Mouse (Mus musculus) forebrain, embryonic 12.5 days (tissue): ENCODE measurements around the gene Gm5414. TPM values are rescaled to one million over a fixed set of nuclear protein-coding genes. Genes with fewer than 3 reads are reported as not detected.

Experiments used
- ATAC-seq: fragments of 200-750 bp; cut with Nextera tagmentation; 2 replicates; pipeline ENCODE4 v1.8.0; 2017; ENCODE audit warnings: moderate TSS enrichment; ENCODE audit not compliant: low FRiP score
- H3K27ac ChIP-seq: fragments of 300-500 bp; sonication (generic); 2 replicates; pipeline ENCODE4 v1.5.1; 2016; ENCODE audit warnings: mild to moderate bottlenecking
- H3K27me3 ChIP-seq: fragments of 300-500 bp; sonication (generic); 2 replicates; pipeline ENCODE4 v1.6.1; 2016; ENCODE audit warnings: mild to moderate bottlenecking
- H3K36me3 ChIP-seq: fragments of 300-500 bp; sonication (generic); replicated peaks from 2 replicates; pipeline ENCODE4 v1.6.1; 2016; ENCODE audit warnings: mild to moderate bottlenecking
- H3K4me1 ChIP-seq: fragments of 300-500 bp; sonication (generic); 2 replicates; pipeline ENCODE4 v1.6.1; 2016
- H3K4me2 ChIP-seq: fragments of 300-500 bp; sonication (generic); 2 replicates; pipeline ENCODE4 v1.6.1; 2016; ENCODE audit warnings: mild to moderate bottlenecking, moderate library complexity
- H3K4me3 ChIP-seq: fragments of 300-500 bp; sonication (generic); replicated peaks from 2 replicates; pipeline ENCODE4 v1.5.1; 2016; ENCODE audit warnings: mild to moderate bottlenecking
- H3K9ac ChIP-seq: fragments of 300-500 bp; sonication (generic); 2 replicates; pipeline ENCODE4 v1.6.1; 2016; ENCODE audit warnings: mild to moderate bottlenecking
- H3K9me3 ChIP-seq: fragments of 300-500 bp; sonication (generic); 2 replicates; pipeline ENCODE4 v1.6.1; 2016
- WGBS: fragments of 180-500 bp; shearing (Covaris S2); methylation state at CpG from one replicate; pipeline ENCODE4 v1.1.7; 2016; 5-methylcytosine and 5-hydroxymethylcytosine counted together
- microRNA-seq: library from miRNA; unstranded; fragments of <30 nt; microRNA quantifications from one replicate; pipeline ENCODE4, GENCODE M21; 2017
- polyA plus RNA-seq: library from polyadenylated mRNA; unstranded; fragments of >200 nt; fragmentation: Nextera tagmentation; extraction: Ambion mirVana; gene quantifications from 2 replicates; pipeline ENCODE4 v1.2.1, GENCODE M21; 2016

Gene Gm5414
- polyA plus RNA-seq, result not detected in 2 replicates

GRCm38 (mm10) chr15:101627884-101628283 is at the start of gene Gm5414:
TSS of gene Gm5414 (minus strand) at chr15:101628188.
- ATAC-seq, result no peak
- no peaks in the 10 kb centered on the region for H3K9me3 ChIP-seq
- H3K27ac ChIP-seq, result no peak within 1 kb of the TSS
- no peak within 1 kb of the TSS for H3K9ac ChIP-seq
- no peak within 1 kb of the TSS for H3K4me2 ChIP-seq
- no peaks in the 10 kb centered on the region for H3K27me3 ChIP-seq
- H3K4me3 ChIP-seq, result no peak within 1 kb of the TSS
- H3K36me3 ChIP-seq, result no peaks in the 10 kb centered on the region
- 80% methylated on average over 2 of the region's 2 CpGs for WGBS
- H3K4me1 ChIP-seq, result no peaks in the 10 kb centered on the region

GRCm38 (mm10) chr15:101675978-101676377 is 48.0 kb upstream of the Gm5414 start:
- Histone ChIP-seq H3K9me3 (no peaks in the 10 kb centered on the region), H3K4me3 (no peak overlapping the region), H3K9ac (no peak overlapping the region), H3K4me2 (no peak overlapping the region), H3K27ac (no peak overlapping the region), H3K4me1 (no peaks in the 10 kb centered on the region), H3K36me3 (no peaks in the 10 kb centered on the region), H3K27me3 (no peaks in the 10 kb centered on the region)
- no peak for ATAC-seq
- WGBS, result 88% methylated on average over 1 of the region's 1 CpGs

- Histone ChIP-seq H3K36me3 (no peaks in the 10 kb centered on the region), H3K9me3 (no peaks in the 10 kb centered on the region), H3K27ac (no peak overlapping the region), H3K4me3 (no peak overlapping the region), H3K27me3 (no peaks in the 10 kb centered on the region), H3K9ac (no peak overlapping the region), H3K4me2 (no peak overlapping the region), H3K4me1 (no peaks in the 10 kb centered on the region)
- 89% methylated on average over 5 of the region's 5 CpGs for WGBS
- no peak for ATAC-seq
Measured at GRCm38 (mm10) chr15:101652736-101653265, 24.8 kb upstream of the Gm5414 start.

- no peak within 1 kb of the TSS for H3K9ac ChIP-seq
- no peak within 1 kb of the TSS for H3K4me3 ChIP-seq
- H3K4me2 ChIP-seq, result no peak within 1 kb of the TSS
- H3K9me3 ChIP-seq, result no peaks in the 10 kb centered on the region
- ATAC-seq, result no peak
- H3K4me1 ChIP-seq, result no peaks in the 10 kb centered on the region
- no peaks in the 10 kb centered on the region for H3K36me3 ChIP-seq
- H3K27me3 ChIP-seq, result no peaks in the 10 kb centered on the region
- 78% methylated on average over 3 of the region's 3 CpGs for WGBS
- H3K27ac ChIP-seq, result no peak within 1 kb of the TSS
Measured at GRCm38 (mm10) chr15:101647280-101647679, 19.3 kb upstream of the Gm5414 start, which contains the start of gene Gm5478. TSS of gene Gm5478 (minus strand) at chr15:101647380.

GRCm38 (mm10) chr15:101599123-101599522 is 28.9 kb downstream of the Gm5414 start:
- Histone ChIP-seq H3K27me3 (no peaks in the 10 kb centered on the region), H3K9ac (no peak overlapping the region), H3K4me2 (no peak overlapping the region), H3K4me1 (no peaks in the 10 kb centered on the region), H3K9me3 (no peaks in the 10 kb centered on the region), H3K4me3 (no peak overlapping the region), H3K27ac (no peak overlapping the region), H3K36me3 (no peaks in the 10 kb centered on the region)
- ATAC-seq, result no peak
- WGBS, result 71% methylated on average over 6 of the region's 6 CpGs

- no peak for ATAC-seq
- Histone ChIP-seq H3K9ac (no peak overlapping the region), H3K9me3 (no peaks in the 10 kb centered on the region), H3K4me3 (no peak overlapping the region), H3K36me3 (no peaks in the 10 kb centered on the region), H3K27me3 (no peaks in the 10 kb centered on the region), H3K4me1 (no peaks in the 10 kb centered on the region), H3K27ac (no peak overlapping the region), H3K4me2 (no peak overlapping the region)
- WGBS, result 73% methylated on average over 10 of the region's 10 CpGs
Measured at GRCm38 (mm10) chr15:101588216-101588615, 39.8 kb downstream of the Gm5414 start.

- no peaks in the 10 kb centered on the region for H3K4me1 ChIP-seq
- WGBS, result 54% methylated on average over 2 of the region's 2 CpGs
Measured at GRCm38 (mm10) chr15:101584456-101584855, 43.5 kb downstream of the Gm5414 start.

GRCm38 (mm10) chr15:101583211-101583965 is 44.6 kb downstream of the Gm5414 start:
- no peak overlapping the region for H3K9ac ChIP-seq
- H3K4me2 ChIP-seq, result no peak overlapping the region
- no peak overlapping the region for H3K27ac ChIP-seq
- 85% methylated on average over 8 of the region's 8 CpGs for WGBS
- no peak for ATAC-seq
- H3K9me3 ChIP-seq, result no peaks in the 10 kb centered on the region
- no peak overlapping the region for H3K4me3 ChIP-seq
- no peaks in the 10 kb centered on the region for H3K27me3 ChIP-seq
- H3K36me3 ChIP-seq, result no peaks in the 10 kb centered on the region
- no peaks in the 10 kb centered on the region for H3K4me1 ChIP-seq

More at GRCm38 (mm10) chr15:101584456-101584855, 43.5 kb downstream of the Gm5414 start:
- Histone ChIP-seq H3K9ac (no peak overlapping the region), H3K4me3 (no peak overlapping the region), H3K36me3 (no peaks in the 10 kb centered on the region), H3K27me3 (no peaks in the 10 kb centered on the region), H3K27ac (no peak overlapping the region), H3K9me3 (no peaks in the 10 kb centered on the region), H3K4me2 (no peak overlapping the region)
- no peak for ATAC-seq

GRCm38 (mm10) chr15:101581701-101582100 is 46.3 kb downstream of the Gm5414 start:
- Histone ChIP-seq H3K4me1 (no peaks in the 10 kb centered on the region), H3K27ac (no peak overlapping the region), H3K9me3 (no peaks in the 10 kb centered on the region), H3K9ac (no peak overlapping the region), H3K4me3 (no peak overlapping the region), H3K4me2 (no peak overlapping the region), H3K27me3 (no peaks in the 10 kb centered on the region), H3K36me3 (no peaks in the 10 kb centered on the region)
- 88% methylated on average over 3 of the region's 3 CpGs for WGBS
- no peak for ATAC-seq

GRCm38 (mm10) chr15:101575506-101575905 is 52.5 kb downstream of the Gm5414 start:
- 87% methylated on average over 5 of the region's 5 CpGs for WGBS
- no peaks in the 10 kb centered on the region for H3K27me3 ChIP-seq
- H3K27ac ChIP-seq, result no peak overlapping the region
- no peak for ATAC-seq
- H3K36me3 ChIP-seq, result no peaks in the 10 kb centered on the region
- no peak overlapping the region for H3K4me2 ChIP-seq
- H3K9ac ChIP-seq, result no peak overlapping the region
- no peaks in the 10 kb centered on the region for H3K9me3 ChIP-seq
- H3K4me1 ChIP-seq, result no peaks in the 10 kb centered on the region
- no peak overlapping the region for H3K4me3 ChIP-seq

Small RNA genes lying within 50 kb of the gene (microRNA-seq; reads per million reads assigned to microRNA genes)
- not detected for gene Gm44383
- gene Gm44479, result not detected

Other genes with a start within 250 kb of the Gm5414 start
- gene Krt7, start 217.1 kb downstream of the Gm5414 start, polyA plus RNA-seq, result 3.9 and 6.4 TPM in 2 replicates
- 0.17 and 0.22 TPM in 2 replicates for gene Krt87, start 189.4 kb downstream of the Gm5414 start, polyA plus RNA-seq
- gene Krt88, start 180.4 kb downstream of the Gm5414 start, polyA plus RNA-seq, result not detected in 2 replicates
- gene Krt81, start 164.4 kb downstream of the Gm5414 start, polyA plus RNA-seq, result not detected in 2 replicates
- gene Krt86, start 154.7 kb downstream of the Gm5414 start, polyA plus RNA-seq, result not detected in 2 replicates
- gene Krt83, start 136.7 kb downstream of the Gm5414 start, polyA plus RNA-seq, result not detected in 2 replicates
- not detected in 2 replicates for gene Gm49425, start 110.9 kb downstream of the Gm5414 start, polyA plus RNA-seq
- gene Krt84, start 95.4 kb downstream of the Gm5414 start, polyA plus RNA-seq, result not detected in 2 replicates
- gene Krt82, start 77.5 kb downstream of the Gm5414 start, polyA plus RNA-seq, result not detected in 2 replicates
- 0.11 and 0.22 TPM in 2 replicates for gene Krt90, start 65.2 kb downstream of the Gm5414 start, polyA plus RNA-seq
- gene Krt75, start 54.3 kb downstream of the Gm5414 start, polyA plus RNA-seq, result 0.09 and 0.12 TPM in 2 replicates
- gene Gm5478, start 19.2 kb upstream of the Gm5414 start, polyA plus RNA-seq, result not detected in 2 replicates
- not detected in 2 replicates for gene Krt6b, start 52.1 kb upstream of the Gm5414 start, polyA plus RNA-seq
- not detected in 2 replicates for gene Krt6a, start 66.1 kb upstream of the Gm5414 start, polyA plus RNA-seq
- gene Krt5, start 84.7 kb upstream of the Gm5414 start, polyA plus RNA-seq, result 3.7 and 6.3 TPM in 2 replicates
- not detected in 2 replicates for gene Krt71, start 114.9 kb upstream of the Gm5414 start, polyA plus RNA-seq
- gene Krt72, start 158.3 kb upstream of the Gm5414 start, polyA plus RNA-seq, result not detected in 2 replicates
- gene Krt73, start 174.2 kb upstream of the Gm5414 start, polyA plus RNA-seq, result 0.19 and 0.41 TPM in 2 replicates
- gene Krt2, start 190.0 kb upstream of the Gm5414 start, polyA plus RNA-seq, result not detected in 2 replicates
- 4.0 and 4.5 TPM in 2 replicates for gene Krt1, start 222.6 kb upstream of the Gm5414 start, polyA plus RNA-seq
- gene Krt77, start 241.5 kb upstream of the Gm5414 start, polyA plus RNA-seq, result not detected in 2 replicates